Mouse (Mus musculus): ENCODE results near the gene Prom2.

The Prom2 gene

GRCm38 (mm10) chr2:127484476-127485170 lies 56.6 kb downstream of the Prom2 start:
- DNase-seq (ENCODE audit: low spot score): peak; percentile 66

GRCm38 (mm10) chr2:127483001-127483400 lies 58.3 kb downstream of the Prom2 start:
- peak; percentile 37 for DNase-seq (ENCODE audit: low spot score)

GRCm38 (mm10) chr2:127482533-127482911 lies 58.7 kb downstream of the Prom2 start:
- peak; percentile 90 for DNase-seq (ENCODE audit: low spot score)

GRCm38 (mm10) chr2:127481841-127482532 lies 59.3 kb downstream of the Prom2 start:
- DNase-seq (ENCODE audit: low spot score): no peak

GRCm38 (mm10) chr2:127479763-127480162 lies 61.5 kb downstream of the Prom2 start:
- no peak for DNase-seq (ENCODE audit: low spot score)

- DNase-seq (ENCODE audit: low spot score): no peak
These were observed 62.1 kb downstream of the Prom2 start for GRCm38 (mm10) chr2:127479210-127479609.
